Mouse (Mus musculus): Measurements from ENCODE around the gene Ppl. TPM values are rescaled to one million over a fixed set of nuclear protein-coding genes. Genes with fewer than 3 reads are reported as not detected.

Ppl gene
- total RNA-seq, 2 experiments from 2014 or later, result 0.27 to 0.43 TPM

- peak; percentile 82 for DNase-seq
- intact Hi-C loops (cut with DNase I; ENCODE audit: low total_unique reads), result loop anchor here (10.0 kb wide), 1 partner anchor 94 kb away; the partner anchor contains the start of gene Sec14l5
Measured at GRCm38 (mm10) chr16:5050251-5051110, 81.7 kb downstream of the Ppl start.

GRCm38 (mm10) chr16:5049774-5050234 lies 82.4 kb downstream of the Ppl start, which contains the start of the genes Glyr1 and Ubn1:
Gene Glyr1 (minus strand): TSS chr16:5049863.
Gene Ubn1 (plus strand): TSS chr16:5050057.
- DNase-seq, result peak; percentile 100
- intact Hi-C loops (cut with DNase I; ENCODE audit: low total_unique reads), result loop anchor here (10.0 kb wide), 1 partner anchor 95 kb away; the partner anchor contains the start of gene Sec14l5

- no peak for DNase-seq
- intact Hi-C loops (cut with DNase I; ENCODE audit: low total_unique reads), result no loop called here
Measured at GRCm38 (mm10) chr16:5049182-5049773, 82.9 kb downstream of the Ppl start.

GRCm38 (mm10) chr16:5045322-5045721 lies 86.9 kb downstream of the Ppl start:
- no peak for DNase-seq
- intact Hi-C loops (cut with DNase I; ENCODE audit: low total_unique reads), result no loop called here

- DNase-seq, result no peak
- intact Hi-C loops (cut with DNase I; ENCODE audit: low total_unique reads), result no loop called here
Measured at GRCm38 (mm10) chr16:5036649-5037234, 95.5 kb downstream of the Ppl start.

Other genes starting within 250 kb of the Ppl start
- gene Mgrn1, start 246.2 kb downstream of the Ppl start, total RNA-seq (2021), result 10 to 100 TPM; 46.7 to 51.9 TPM
- 10 to 100 TPM; 23.3 to 23.8 TPM for gene Nudt16l1, start 193.7 kb downstream of the Ppl start, total RNA-seq (2021)
- gene Anks3, start 168.2 kb downstream of the Ppl start, total RNA-seq (2021), result 10 to 100 TPM in 1 of 2 experiments, 1 to 10 TPM in 1; 9.9 to 10.7 TPM
- not detected for gene Sept12, start 134.6 kb downstream of the Ppl start, total RNA-seq (2021)
- not detected for gene Smim22, start 125.1 kb downstream of the Ppl start, total RNA-seq (2021)
- 10 to 100 TPM; 11.1 to 11.3 TPM for gene Rogdi, start 118.9 kb downstream of the Ppl start, total RNA-seq (2021)
- 10 to 100 TPM; 35.6 to 37.2 TPM for gene Glyr1, start 82.6 kb downstream of the Ppl start, total RNA-seq (2021)
- 10 to 100 TPM; 21.2 to 25.5 TPM for gene Ubn1, start 82.4 kb downstream of the Ppl start, total RNA-seq (2021)
- gene Sec14l5, start 14.7 kb upstream of the Ppl start, total RNA-seq (2021), result 10 to 100 TPM in 1 of 2 experiments, 1 to 10 TPM in 1; 7.4 to 11.3 TPM
- gene Nagpa, start 71.6 kb upstream of the Ppl start, total RNA-seq (2021), result 1 to 10 TPM; 6.8 to 7.2 TPM
- gene AU021092, start 89.9 kb upstream of the Ppl start, total RNA-seq (2021), result 1 to 10 TPM; 6.8 to 8.6 TPM
- 10 to 100 TPM; 10.2 to 11.2 TPM for gene Alg1, start 101.2 kb upstream of the Ppl start, total RNA-seq (2021)
- gene Eef2kmt, start 123.6 kb upstream of the Ppl start, total RNA-seq (2021), result 1 to 10 TPM; 8.1 to 9.6 TPM

Measured in gastrocnemius, postnatal 14 days (tissue).